Mouse (Mus musculus): ENCODE data around the gene Pir.

The Pir gene

DNA sequence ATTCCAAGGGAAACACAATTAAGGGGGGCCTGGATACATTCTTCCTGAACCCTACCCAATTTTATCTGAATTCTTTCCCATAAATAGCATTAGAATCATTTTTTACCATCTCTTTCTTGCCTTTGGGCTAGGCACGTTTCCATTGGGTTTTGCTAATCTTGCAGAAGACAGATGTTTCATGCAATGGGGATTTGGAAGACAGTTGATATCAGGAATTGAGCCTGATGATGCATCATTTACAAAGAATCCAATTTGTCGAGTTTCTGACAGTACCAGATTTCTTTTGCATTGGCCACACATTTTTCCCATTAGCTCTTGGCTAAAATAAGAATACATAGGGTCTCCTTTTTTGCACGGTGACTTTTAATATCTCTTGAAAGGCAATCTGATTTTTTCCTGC is 61.6 kb downstream of the Pir start:
- no peak for DNase-seq (ENCODE audit: extremely low spot score)

DNA sequence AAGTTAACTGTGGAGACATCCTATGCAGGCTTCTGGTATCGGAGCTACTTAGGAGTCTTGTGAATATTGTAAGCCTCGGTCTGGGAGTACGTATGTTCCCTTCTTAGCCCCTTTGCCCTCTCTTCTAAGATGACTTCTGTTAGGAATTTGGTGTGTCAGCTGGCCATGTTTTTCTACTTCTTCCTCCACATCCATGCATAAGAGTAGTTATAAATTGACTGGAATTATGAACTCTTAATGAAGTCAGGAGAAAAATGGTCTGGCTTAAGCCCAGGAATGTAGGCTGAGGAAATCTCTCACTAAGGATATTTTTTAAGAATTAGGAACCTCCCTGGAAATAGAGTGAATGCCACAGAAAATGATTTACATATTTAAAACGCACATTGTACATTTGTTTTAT is 69.4 kb downstream of the Pir start:
- no peak for DNase-seq (ENCODE audit: extremely low spot score)

DNA sequence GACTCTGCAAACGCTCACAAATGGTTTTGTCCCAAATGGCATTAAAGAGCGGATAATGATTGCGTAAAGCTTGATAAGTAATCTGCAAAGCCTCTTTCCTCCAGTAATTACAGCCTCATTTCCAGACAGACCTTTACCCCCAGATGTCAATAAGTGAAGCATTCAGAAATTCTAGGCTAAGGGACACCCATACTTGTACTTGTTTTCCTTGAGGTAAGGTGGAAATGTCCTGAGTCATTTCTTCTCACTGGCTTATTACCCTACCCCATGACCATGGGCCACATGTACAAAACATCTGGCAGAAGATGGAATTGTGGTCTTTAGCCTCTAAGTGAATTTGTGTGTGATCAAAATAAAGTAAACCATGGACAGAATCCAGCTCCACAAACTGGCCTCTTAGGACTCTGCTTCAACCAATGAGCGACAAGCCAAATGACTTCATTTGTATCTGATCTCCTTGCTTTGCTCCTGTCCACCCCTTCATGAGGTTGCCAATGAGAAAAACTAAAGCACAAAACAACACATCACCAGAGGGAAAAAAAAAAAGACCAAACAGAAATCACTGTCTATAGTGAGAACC is 76.3 kb downstream of the Pir start:
- DNase-seq (ENCODE audit: extremely low spot score): no peak

DNA sequence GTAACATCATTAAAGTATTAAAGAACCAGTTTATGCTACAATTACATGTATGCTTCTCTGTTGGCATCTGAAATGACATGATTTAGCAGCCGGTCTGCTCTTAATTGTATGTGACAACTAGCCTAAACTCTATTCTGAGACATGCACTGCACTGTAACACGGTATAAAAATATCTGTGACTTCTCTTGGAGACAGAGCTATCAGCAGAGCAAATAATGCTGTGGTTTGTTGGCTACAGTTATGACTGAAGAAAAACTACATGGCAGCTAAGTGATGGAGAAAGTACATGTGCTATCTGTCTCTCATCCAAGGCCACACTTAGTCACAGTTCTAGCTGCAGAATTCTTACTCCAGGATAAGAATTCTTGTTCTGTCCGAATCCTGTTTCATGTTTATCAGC is 79.8 kb downstream of the Pir start:
- DNase-seq (ENCODE audit: extremely low spot score): no peak

DNA sequence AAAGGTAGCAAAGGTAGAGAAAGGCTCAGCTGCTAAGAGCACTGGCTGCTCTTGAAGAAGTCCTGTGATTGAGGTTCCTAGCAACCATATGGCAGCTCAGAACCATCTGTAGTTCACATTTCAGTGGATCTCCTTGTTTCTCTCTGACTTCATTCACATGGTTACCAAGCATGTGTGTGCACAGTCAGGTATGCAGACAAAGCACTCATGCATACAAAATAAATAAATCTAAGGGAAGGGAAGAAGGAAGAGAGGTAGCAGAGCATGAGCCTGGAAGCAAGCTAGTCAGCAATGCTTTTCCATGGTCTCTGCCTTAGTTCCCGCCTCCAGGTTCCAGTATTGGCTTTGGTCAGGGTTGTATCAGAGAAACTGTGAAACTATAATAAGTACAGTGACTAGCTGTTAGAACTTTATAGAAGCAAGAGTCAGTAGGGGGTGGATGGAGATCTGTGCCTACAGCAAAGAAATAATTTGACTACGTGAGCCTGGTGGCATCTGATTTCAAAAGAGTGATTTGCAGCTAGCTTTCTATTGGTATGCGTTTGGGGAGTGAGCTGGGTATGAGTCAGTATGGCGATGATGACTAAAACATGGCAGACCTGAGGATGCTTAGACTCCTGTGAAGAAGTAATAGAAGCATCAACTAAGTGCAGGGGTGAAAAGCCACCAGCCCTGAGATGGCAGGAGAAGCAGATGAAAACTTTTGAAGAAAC is 96.1 kb downstream of the Pir start:
- DNase-seq (ENCODE audit: extremely low spot score): no peak

DNA sequence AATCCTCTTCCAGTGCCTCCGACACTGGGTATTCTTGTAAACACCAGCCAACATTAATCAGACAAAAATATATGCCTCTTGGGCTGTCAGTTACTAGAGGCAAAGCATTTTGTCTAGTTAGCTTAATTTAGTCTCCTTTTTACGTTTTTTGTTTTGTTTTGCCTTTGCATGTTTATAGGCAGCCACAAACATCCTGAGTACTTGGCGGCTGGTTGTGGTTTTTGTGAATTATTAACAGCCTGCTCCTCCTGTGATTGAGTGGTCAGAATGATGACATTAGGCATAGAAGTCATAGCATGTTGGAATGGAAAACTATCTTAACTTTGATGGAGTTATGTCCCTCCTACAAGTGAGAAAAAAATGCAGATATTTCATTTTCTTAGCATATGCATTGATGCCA is 101.4 kb downstream of the Pir start:
- no peak for DNase-seq (ENCODE audit: extremely low spot score)

DNA sequence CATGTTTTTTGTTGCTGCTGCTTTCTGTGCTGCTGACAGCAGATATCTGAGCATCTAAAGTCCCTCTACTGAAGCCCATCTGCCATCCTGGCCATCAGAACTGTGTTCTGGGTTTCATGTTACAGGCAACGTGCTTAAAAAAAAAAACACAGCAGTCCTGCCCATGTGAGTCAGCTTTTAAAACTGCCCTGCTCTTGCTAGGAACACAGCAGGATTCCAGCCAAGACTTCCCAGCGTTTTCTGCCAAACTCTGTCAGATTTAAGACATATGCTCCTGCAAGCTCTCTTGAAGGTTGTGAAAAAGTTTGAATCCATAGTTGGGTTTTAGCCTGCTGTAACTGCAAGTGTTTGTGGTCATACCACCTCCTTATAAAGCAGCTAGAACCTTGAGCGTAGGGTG is 103.9 kb downstream of the Pir start, which contains the start of gene Vegfd:
Vegfd (plus strand) TSS at position 298 of the 400 bp plus-strand sequence.
- no peak for DNase-seq (ENCODE audit: extremely low spot score)

DNA sequence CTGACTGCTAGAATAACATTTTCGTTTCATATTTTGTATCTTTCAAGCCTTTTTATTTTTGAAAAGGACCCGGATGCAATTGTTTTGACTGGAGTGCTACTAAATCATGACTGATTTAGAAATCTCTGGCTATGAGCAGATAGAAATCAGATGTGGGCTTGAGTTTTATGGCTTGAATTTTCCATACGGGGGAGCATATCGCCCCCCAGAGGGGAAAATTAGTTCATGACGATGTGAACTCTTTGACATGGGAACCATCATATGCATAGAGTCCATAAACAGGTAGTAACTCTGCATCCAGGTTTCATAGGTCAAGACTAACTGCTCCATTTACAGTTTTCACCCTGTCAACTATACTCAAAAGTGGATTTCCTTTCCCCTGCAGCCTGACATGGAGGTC is 105.4 kb downstream of the Pir start:
- DNase-seq (ENCODE audit: extremely low spot score): no peak

DNA sequence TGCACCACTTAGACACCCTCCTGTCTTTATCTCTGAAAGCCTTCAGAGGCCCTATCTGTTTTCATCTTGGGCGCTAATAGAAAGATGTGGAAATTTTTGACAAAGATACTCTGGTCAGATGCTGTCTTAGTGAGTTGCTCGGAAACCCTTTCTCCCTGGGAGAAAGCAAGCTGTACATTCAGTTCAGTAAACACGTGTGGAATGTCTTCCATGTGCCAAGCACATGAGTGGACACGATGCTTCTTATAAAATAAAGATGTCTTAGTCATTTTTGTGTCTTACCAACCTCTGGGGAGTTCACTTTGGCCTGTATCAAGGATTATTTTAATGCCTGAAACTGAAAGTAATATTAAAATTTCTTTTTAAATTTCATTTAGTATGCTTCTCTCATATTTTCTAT is 110.5 kb downstream of the Pir start:
- DNase-seq (ENCODE audit: extremely low spot score): no peak

DNA sequence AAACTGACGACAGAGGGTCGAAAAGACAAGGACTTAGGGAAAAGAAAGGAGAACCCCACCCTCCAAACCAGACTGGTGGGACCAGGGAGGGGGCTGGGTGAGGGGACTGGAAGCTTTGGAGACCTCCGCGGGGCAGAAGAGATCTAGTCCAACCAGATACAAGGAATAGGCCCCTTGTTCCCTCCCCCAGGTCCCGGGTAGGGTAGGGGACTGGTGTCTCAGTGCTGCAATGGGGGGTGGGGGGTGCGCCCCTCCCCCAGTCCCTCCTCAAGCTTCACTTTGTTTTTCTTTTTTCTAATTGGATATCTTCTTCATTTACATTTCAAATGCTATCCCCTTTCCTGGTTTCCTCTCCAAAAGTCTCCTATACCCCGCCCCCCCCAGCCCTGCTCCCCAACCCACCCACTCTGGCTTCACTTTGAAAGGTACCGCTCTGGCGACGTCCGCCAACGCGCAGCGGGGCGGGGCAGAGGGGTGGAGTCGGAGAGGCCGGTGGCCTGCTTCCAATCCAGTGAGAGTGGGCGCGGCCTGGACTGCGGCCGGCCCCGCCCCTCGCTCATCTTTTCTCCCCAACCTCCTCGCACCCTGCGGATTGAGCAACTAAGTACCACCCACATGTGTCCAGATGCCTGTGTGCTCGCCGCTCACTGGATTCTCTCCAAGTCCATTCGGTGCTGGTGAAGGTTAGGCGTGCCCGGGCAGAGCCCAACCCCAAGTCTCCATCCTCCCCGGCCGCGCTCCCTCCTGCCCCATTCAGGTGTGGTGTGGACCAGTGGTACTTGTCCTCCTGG is 112.6 kb downstream of the Pir start:
- peak; percentile 80 for DNase-seq (ENCODE audit: extremely low spot score)

DNA sequence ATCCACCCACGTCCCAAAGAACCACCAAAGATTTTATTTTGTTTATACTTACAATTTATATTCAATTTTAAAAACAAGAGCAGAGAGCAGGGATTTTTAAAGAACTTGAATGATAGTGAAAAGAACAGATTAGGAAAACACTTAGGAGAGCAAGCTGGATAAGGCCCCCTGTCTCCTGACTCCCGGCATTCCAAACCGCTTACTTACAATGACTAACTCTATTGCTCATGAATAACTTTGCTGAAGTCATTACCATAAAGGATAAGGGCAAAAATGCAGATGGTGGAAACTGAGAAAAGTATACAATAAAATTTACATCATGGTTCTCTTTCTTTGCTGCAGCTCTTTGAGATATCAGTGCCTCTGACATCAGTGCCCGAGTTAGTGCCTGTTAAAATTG is 124.9 kb downstream of the Pir start:
- no peak for DNase-seq (ENCODE audit: extremely low spot score)

DNA sequence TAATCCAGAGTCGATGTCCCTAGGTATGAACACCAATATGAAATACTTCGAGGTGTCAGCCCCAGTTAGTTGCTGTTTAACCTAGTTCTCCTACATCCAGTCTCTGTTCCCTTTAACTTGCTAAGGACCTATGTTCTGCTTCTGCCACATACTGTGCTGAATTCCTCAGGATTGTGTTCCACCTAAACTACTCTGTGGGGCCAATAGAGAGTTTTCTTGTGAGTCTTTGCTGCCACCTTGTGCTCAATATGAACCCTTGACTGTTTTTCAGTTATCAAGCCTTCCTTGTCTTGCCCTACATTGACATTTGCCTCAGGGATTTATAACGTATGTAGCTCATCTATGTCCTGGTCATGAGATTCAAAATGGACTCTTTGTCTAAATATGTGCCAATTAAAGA is 129.3 kb downstream of the Pir start:
- peak; percentile 5 for DNase-seq (ENCODE audit: extremely low spot score)

DNA sequence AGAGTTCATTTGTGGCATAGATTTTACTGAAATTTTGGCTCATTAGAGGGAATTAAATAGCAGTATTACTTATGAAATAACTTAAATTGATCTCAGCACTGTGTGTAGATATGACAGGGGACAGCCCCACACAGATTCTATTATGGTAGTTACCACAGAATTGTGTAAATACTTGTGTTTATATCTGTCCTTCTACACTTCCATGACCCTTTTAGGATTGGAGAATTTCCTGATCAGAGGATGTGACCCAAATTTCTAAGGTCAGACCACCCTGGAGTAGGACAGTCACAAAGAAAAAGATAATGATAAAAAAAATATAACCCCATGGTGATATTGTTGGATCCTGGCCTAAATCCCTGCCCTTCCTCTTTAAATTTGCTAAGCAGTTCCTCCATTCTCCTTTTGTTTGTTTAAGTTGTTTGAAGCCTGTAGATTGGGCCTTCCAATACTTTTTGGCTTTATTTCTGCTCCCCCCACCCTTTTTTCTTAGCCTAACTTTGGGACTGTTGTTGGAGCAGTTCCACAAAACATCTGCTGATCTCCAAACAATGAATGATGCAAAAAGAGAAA is 136.0 kb downstream of the Pir start:
- DNase-seq (ENCODE audit: extremely low spot score): no peak

DNA sequence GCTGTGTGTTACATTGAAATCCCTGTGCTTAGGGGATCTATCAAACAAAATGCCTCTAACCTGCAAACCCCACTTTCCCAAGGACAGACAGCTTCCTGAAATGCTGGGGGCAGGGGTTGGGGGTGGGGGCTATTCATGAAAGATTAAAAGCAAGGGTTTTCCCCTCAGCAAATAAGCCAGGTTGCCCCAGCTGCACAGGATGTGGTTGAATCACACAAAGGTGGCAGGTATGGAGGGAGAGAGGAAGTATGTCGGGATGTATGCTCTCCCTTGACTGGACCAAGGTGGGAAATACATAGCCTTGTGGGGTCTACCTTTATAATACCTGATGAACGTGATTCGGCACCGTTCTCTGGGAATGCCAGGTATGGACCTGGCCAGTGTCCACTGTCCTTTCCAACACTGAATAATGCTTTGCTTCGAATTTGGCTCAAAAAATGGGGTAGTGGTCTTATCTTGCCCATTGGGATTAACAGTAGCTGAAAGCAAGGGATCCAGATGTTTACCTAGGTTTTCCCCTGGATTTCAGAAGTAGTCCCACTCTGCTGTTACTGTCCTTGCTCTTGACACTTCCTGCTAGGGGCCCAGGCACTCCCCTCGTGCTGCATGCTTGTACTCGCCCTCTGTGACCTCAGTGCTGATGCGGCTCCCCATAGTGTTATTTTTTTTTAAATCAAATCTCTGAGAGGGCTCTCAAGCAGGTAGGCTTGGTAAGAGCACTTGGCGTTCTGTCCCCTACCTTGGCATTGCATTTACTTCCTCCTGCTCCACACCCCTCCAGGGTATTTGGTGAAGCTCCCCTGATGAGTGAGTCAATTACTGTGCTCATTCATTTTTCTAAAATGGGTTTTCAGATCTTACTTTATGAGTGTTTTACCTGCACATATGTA is 137.2 kb downstream of the Pir start:
- no peak for DNase-seq (ENCODE audit: extremely low spot score)

DNA sequence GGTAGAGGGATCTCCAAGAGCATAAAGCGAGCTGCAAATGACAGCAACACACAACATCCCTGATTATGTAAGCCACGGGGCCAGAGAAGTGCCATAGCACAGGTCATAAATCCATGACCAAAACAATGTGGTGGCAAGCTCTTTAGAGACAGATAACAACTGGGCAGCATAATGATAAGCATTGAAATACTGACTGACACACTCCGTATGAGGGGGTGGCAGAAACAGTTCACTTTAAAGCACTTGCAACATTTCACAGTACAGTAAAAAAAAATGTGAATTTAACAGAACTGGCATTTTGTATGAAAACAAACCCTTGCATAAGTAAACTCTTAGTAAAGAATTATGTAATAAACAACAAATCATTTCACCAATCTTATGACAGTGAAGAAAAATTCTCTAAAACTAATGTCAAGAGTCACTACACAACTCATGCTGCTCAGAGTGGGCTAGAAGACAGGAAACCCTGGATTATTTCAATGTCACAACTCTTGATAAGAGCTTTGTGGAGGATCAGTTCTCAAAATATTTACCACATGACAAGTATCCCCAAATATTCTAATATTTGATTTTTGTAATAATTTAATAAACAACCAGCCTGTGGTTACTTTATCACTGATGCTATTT is 139.2 kb downstream of the Pir start:
- no peak for DNase-seq (ENCODE audit: extremely low spot score)

DNA sequence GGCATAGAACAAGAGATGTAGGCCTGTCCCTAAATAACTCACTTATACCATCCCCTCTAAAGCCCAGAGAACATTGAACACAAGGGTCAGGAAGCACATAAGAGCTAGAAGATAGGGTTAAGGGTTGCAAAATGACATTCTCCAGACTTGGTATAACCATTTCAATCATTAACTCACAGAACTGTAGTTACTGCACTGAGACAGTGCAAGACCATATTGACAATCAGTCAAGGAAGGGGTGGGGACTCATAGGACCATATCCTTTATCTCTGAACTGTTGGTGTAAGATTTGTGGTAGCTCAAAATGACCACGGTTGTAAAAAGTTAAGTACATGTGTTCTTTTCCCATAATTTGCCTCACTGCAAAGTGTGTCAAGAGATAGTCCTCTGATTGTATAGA is 141.4 kb downstream of the Pir start:
- no peak for DNase-seq (ENCODE audit: extremely low spot score)

DNA sequence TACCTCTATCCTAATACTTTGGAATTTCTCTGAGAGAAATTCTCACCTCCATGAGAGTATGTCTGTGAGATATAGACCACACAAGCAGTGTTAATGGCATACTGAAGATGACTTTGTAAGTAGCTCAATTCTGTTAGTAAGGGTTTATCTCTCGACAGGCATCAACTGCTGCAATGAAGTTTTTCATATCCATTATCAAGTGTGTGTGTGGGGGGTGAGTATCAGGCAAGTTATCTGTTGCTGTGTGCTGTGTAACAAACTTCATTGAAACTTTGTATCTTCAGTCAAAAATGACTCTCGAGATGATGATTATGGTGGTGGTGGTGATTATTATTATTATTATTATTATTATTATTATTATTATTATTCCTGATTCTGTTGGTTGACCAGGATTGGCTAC is 147.6 kb downstream of the Pir start:
- DNase-seq (ENCODE audit: extremely low spot score): no peak

DNA sequence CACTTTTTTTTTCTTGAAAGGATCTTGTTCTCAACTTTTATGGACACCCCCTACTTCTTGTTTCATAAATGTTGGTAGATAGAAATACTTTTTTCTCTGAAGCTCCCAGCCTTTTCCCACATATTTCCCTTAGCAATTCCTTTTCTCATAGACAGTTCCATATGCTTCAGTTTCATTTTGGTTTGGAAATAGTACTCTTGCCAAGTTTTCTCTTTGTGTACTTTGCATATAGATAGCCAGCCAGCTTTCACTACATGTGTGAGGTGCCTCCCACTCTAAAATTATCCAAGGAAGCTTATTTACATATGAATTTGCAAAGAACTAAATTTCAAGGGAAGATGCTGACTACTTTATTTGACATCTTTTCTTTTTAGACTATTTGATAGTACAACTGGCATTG is 148.8 kb downstream of the Pir start:
- no peak for DNase-seq (ENCODE audit: extremely low spot score)

DNA sequence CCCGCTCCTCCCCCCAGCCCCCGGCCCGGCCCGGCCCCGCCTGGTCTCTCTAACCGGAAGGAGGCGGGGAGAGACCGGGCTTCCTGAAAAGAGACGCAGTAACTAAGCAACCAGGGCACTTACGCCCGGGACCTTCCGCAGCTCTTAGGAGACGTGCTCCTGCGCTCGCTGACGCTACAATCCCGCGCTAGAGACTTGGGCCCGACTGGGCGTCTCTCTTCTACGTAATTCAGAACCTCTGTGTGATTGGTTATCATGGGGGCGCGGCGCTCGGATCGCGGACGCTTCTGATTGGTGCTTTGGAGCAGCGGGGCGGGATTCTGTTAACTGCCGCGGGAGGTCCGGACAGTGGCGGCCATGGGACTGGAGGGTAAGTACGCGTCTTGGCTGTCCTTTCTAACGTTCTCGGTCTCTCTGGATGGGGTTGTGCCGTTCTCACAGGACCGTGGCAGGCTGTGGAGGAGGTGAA is 150.3 kb downstream of the Pir start, which contains the start of gene Piga:
Piga (plus strand) TSS at position 317 of the 469 bp plus-strand sequence.
- peak; percentile 89 for DNase-seq (ENCODE audit: extremely low spot score)

DNA sequence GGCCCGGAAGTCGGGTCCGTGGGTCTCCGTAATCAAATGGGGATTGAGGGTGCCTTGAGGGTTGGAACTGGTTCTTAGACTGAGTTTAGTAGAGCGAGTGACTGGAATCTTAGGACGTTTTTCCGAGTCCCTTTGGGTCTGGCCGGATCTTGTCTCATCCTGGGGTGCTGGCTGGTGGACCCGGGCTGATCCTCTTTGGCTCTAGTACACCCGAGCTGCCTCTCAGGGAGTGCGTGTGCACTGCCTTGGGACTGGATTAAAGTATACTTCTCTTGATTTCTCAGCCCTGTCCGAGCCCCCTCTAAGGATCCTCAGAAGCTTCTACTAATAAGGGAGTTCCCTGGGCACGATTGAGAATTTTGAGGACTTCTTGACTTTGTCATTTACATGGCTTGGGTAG is 150.8 kb downstream of the Pir start:
- DNase-seq (ENCODE audit: extremely low spot score): no peak

DNA sequence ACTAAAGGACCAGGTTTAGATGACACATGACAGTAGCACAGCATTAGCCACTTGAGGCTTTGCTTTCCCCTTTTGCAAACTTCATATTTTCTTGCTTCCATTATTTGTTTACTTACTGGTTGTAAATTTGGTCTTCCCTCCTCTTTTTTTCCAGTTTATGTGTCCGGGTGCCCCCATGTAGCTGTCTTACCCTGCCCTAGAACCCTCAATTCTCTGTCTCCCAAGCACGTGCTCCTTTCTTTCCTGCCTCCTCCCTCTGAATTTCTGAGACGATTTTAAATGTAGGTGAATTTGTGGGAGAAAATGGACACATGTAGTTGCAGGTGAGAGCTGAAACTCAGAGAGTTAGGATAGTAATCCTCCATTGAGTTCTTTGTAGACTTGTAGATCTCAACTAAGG is 151.3 kb downstream of the Pir start:
- no peak for DNase-seq (ENCODE audit: extremely low spot score)

Data from embryo, embryonic 9.5 days (tissue).